Mouse (Mus musculus): ENCODE results near the gene Nrg3. TPM values are rescaled to one million over a fixed set of nuclear protein-coding genes. Genes with fewer than 3 reads are reported as not detected.

Gene Nrg3
- polyA plus RNA-seq, 1 experiment from 2014 or later, result not detected

- H3K27ac ChIP-seq (replicated peaks in 1 of 2; ENCODE audit: control insufficient read depth in 1 of 2, insufficient read depth in 1 of 2, low read depth in 2 of 2, low read length in 2 of 2), result no peak overlapping the region
- no peaks in the 10 kb centered on the region for H3K27me3 ChIP-seq (ENCODE audit: control insufficient read depth, insufficient read depth, low read length)
- ATAC-seq (ENCODE audit: insufficient number of reproducible peaks, insufficient read depth, low FRiP score, low read depth), result no peak
- H3K9me3 ChIP-seq (ENCODE audit: control insufficient read depth, low read length), result no peaks in the 10 kb centered on the region
- no peak overlapping the region for H3K4me3 ChIP-seq (ENCODE audit: control insufficient read depth in 1 of 2, insufficient read depth in 1 of 2, low read depth in 1 of 2, low read length in 2 of 2)
- no peak overlapping the region for H3K9ac ChIP-seq (ENCODE audit: low read length)
- no peaks in the 10 kb centered on the region for H3K4me1 ChIP-seq (ENCODE audit: control insufficient read depth in 2 of 2, insufficient read depth in 2 of 2, low read length in 2 of 2)
- no peak overlapping the region for H3K4me2 ChIP-seq (ENCODE audit: low read length)
- no peaks in the 10 kb centered on the region for H3K36me3 ChIP-seq (ENCODE audit: control insufficient read depth, insufficient read depth, low read length)
Observed at GRCm38 (mm10) chr14:39314111-39314510, 158.8 kb downstream of the Nrg3 start.

GRCm38 (mm10) chr14:39265121-39265520 is 207.8 kb downstream of the Nrg3 start:
- Histone ChIP-seq H3K4me2 (ENCODE audit: low read length) (no peak overlapping the region), H3K36me3 (ENCODE audit: control insufficient read depth, insufficient read depth, low read length) (no peaks in the 10 kb centered on the region), H3K27ac (replicated peaks in 1 of 2; ENCODE audit: control insufficient read depth in 1 of 2, insufficient read depth in 1 of 2, low read depth in 2 of 2, low read length in 2 of 2) (no peak overlapping the region), H3K9me3 (ENCODE audit: control insufficient read depth, low read length) (no peaks in the 10 kb centered on the region), H3K27me3 (ENCODE audit: control insufficient read depth, insufficient read depth, low read length) (no peaks in the 10 kb centered on the region), H3K4me3 (ENCODE audit: control insufficient read depth in 1 of 2, insufficient read depth in 1 of 2, low read depth in 1 of 2, low read length in 2 of 2) (no peak overlapping the region), H3K4me1 (ENCODE audit: control insufficient read depth in 2 of 2, insufficient read depth in 2 of 2, low read length in 2 of 2) (no peaks in the 10 kb centered on the region), H3K9ac (ENCODE audit: low read length) (no peak overlapping the region)
- 64% methylated on average over 1 of the region's 1 CpGs for WGBS
- no peak for ATAC-seq (ENCODE audit: insufficient number of reproducible peaks, insufficient read depth, low FRiP score, low read depth)

GRCm38 (mm10) chr14:39264422-39264821 is 208.5 kb downstream of the Nrg3 start:
- WGBS, result 78% methylated on average over 4 of the region's 4 CpGs
- no peak for ATAC-seq (ENCODE audit: insufficient number of reproducible peaks, insufficient read depth, low FRiP score, low read depth)
- no peak overlapping the region for H3K4me2 ChIP-seq (ENCODE audit: low read length)

GRCm38 (mm10) chr14:39261016-39261415 is 211.9 kb downstream of the Nrg3 start:
- H3K4me3 ChIP-seq (ENCODE audit: control insufficient read depth in 1 of 2, insufficient read depth in 1 of 2, low read depth in 1 of 2, low read length in 2 of 2), result no peak overlapping the region
- H3K9me3 ChIP-seq (ENCODE audit: control insufficient read depth, low read length), result no peaks in the 10 kb centered on the region
- WGBS, result 62% methylated on average over 1 of the region's 1 CpGs
- no peak for ATAC-seq (ENCODE audit: insufficient number of reproducible peaks, insufficient read depth, low FRiP score, low read depth)
- no peaks in the 10 kb centered on the region for H3K36me3 ChIP-seq (ENCODE audit: control insufficient read depth, insufficient read depth, low read length)
- no peak overlapping the region for H3K4me2 ChIP-seq (ENCODE audit: low read length)
- no peak overlapping the region for H3K27ac ChIP-seq (replicated peaks in 1 of 2; ENCODE audit: control insufficient read depth in 1 of 2, insufficient read depth in 1 of 2, low read depth in 2 of 2, low read length in 2 of 2)
- no peaks in the 10 kb centered on the region for H3K4me1 ChIP-seq (ENCODE audit: control insufficient read depth in 2 of 2, insufficient read depth in 2 of 2, low read length in 2 of 2)
- no peaks in the 10 kb centered on the region for H3K27me3 ChIP-seq (ENCODE audit: control insufficient read depth, insufficient read depth, low read length)
- H3K9ac ChIP-seq (ENCODE audit: low read length), result no peak overlapping the region

More at GRCm38 (mm10) chr14:39264422-39264821, 208.5 kb downstream of the Nrg3 start:
- no peak overlapping the region for H3K27ac ChIP-seq (replicated peaks in 1 of 2; ENCODE audit: control insufficient read depth in 1 of 2, insufficient read depth in 1 of 2, low read depth in 2 of 2, low read length in 2 of 2)
- no peaks in the 10 kb centered on the region for H3K27me3 ChIP-seq (ENCODE audit: control insufficient read depth, insufficient read depth, low read length)
- no peak overlapping the region for H3K4me3 ChIP-seq (ENCODE audit: control insufficient read depth in 1 of 2, insufficient read depth in 1 of 2, low read depth in 1 of 2, low read length in 2 of 2)
- no peaks in the 10 kb centered on the region for H3K4me1 ChIP-seq (ENCODE audit: control insufficient read depth in 2 of 2, insufficient read depth in 2 of 2, low read length in 2 of 2)
- no peaks in the 10 kb centered on the region for H3K9me3 ChIP-seq (ENCODE audit: control insufficient read depth, low read length)
- no peak overlapping the region for H3K9ac ChIP-seq (ENCODE audit: low read length)
- H3K36me3 ChIP-seq (ENCODE audit: control insufficient read depth, insufficient read depth, low read length), result no peaks in the 10 kb centered on the region

GRCm38 (mm10) chr14:39255391-39255790 is 217.5 kb downstream of the Nrg3 start:
- Histone ChIP-seq H3K4me3 (ENCODE audit: control insufficient read depth in 1 of 2, insufficient read depth in 1 of 2, low read depth in 1 of 2, low read length in 2 of 2) (no peak overlapping the region), H3K27ac (replicated peaks in 1 of 2; ENCODE audit: control insufficient read depth in 1 of 2, insufficient read depth in 1 of 2, low read depth in 2 of 2, low read length in 2 of 2) (no peak overlapping the region)

GRCm38 (mm10) chr14:39240267-39240666 is 232.6 kb downstream of the Nrg3 start:
- no peaks in the 10 kb centered on the region for H3K27me3 ChIP-seq (ENCODE audit: control insufficient read depth, insufficient read depth, low read length)
- no peak overlapping the region for H3K27ac ChIP-seq (replicated peaks in 1 of 2; ENCODE audit: control insufficient read depth in 1 of 2, insufficient read depth in 1 of 2, low read depth in 2 of 2, low read length in 2 of 2)
- no peak overlapping the region for H3K9ac ChIP-seq (ENCODE audit: low read length)
- no peaks in the 10 kb centered on the region for H3K36me3 ChIP-seq (ENCODE audit: control insufficient read depth, insufficient read depth, low read length)
- H3K4me1 ChIP-seq (ENCODE audit: control insufficient read depth in 2 of 2, insufficient read depth in 2 of 2, low read length in 2 of 2), result no peaks in the 10 kb centered on the region
- no peak for ATAC-seq (ENCODE audit: insufficient number of reproducible peaks, insufficient read depth, low FRiP score, low read depth)
- H3K9me3 ChIP-seq (ENCODE audit: control insufficient read depth, low read length), result 0 out of 2 replicates have a peak, but pooled peaks cover 6% of the 10 kb centered on the region
- H3K4me3 ChIP-seq (ENCODE audit: control insufficient read depth in 1 of 2, insufficient read depth in 1 of 2, low read depth in 1 of 2, low read length in 2 of 2), result no peak overlapping the region
- WGBS, result 40% methylated on average over 2 of the region's 2 CpGs
- H3K4me2 ChIP-seq (ENCODE audit: low read length), result no peak overlapping the region

More at GRCm38 (mm10) chr14:39255391-39255790, 217.5 kb downstream of the Nrg3 start:
- Histone ChIP-seq H3K36me3 (ENCODE audit: control insufficient read depth, insufficient read depth, low read length) (no peaks in the 10 kb centered on the region), H3K9me3 (ENCODE audit: control insufficient read depth, low read length) (no peaks in the 10 kb centered on the region), H3K4me1 (ENCODE audit: control insufficient read depth in 2 of 2, insufficient read depth in 2 of 2, low read length in 2 of 2) (no peaks in the 10 kb centered on the region), H3K4me2 (ENCODE audit: low read length) (no peak overlapping the region), H3K9ac (ENCODE audit: low read length) (no peak overlapping the region), H3K27me3 (ENCODE audit: control insufficient read depth, insufficient read depth, low read length) (no peaks in the 10 kb centered on the region)
- ATAC-seq (ENCODE audit: insufficient number of reproducible peaks, insufficient read depth, low FRiP score, low read depth), result no peak
- WGBS, result 50% methylated on average over 1 of the region's 1 CpGs

- ATAC-seq (ENCODE audit: insufficient number of reproducible peaks, insufficient read depth, low FRiP score, low read depth), result no peak
- Histone ChIP-seq H3K27ac (replicated peaks in 1 of 2; ENCODE audit: control insufficient read depth in 1 of 2, insufficient read depth in 1 of 2, low read depth in 2 of 2, low read length in 2 of 2) (no peak overlapping the region), H3K4me1 (ENCODE audit: control insufficient read depth in 2 of 2, insufficient read depth in 2 of 2, low read length in 2 of 2) (no peaks in the 10 kb centered on the region), H3K4me3 (ENCODE audit: control insufficient read depth in 1 of 2, insufficient read depth in 1 of 2, low read depth in 1 of 2, low read length in 2 of 2) (no peak overlapping the region), H3K9ac (ENCODE audit: low read length) (no peak overlapping the region), H3K4me2 (ENCODE audit: low read length) (no peak overlapping the region), H3K36me3 (ENCODE audit: control insufficient read depth, insufficient read depth, low read length) (no peaks in the 10 kb centered on the region), H3K27me3 (ENCODE audit: control insufficient read depth, insufficient read depth, low read length) (no peaks in the 10 kb centered on the region), H3K9me3 (ENCODE audit: control insufficient read depth, low read length) (peaks cover 2% of the 10 kb centered on the region; the same call in 1 of the 2 replicates)
- WGBS, result 75% methylated on average over 1 of the region's 1 CpGs
Observed at GRCm38 (mm10) chr14:39211472-39211871, 261.4 kb downstream of the Nrg3 start.

GRCm38 (mm10) chr14:39191946-39192345 is 280.9 kb downstream of the Nrg3 start:
- Histone ChIP-seq H3K4me2 (ENCODE audit: low read length) (no peak overlapping the region), H3K9me3 (ENCODE audit: control insufficient read depth, low read length) (no peaks in the 10 kb centered on the region), H3K4me3 (ENCODE audit: control insufficient read depth in 1 of 2, insufficient read depth in 1 of 2, low read depth in 1 of 2, low read length in 2 of 2) (no peak overlapping the region), H3K4me1 (ENCODE audit: control insufficient read depth in 2 of 2, insufficient read depth in 2 of 2, low read length in 2 of 2) (no peaks in the 10 kb centered on the region), H3K27me3 (ENCODE audit: control insufficient read depth, insufficient read depth, low read length) (no peaks in the 10 kb centered on the region), H3K27ac (replicated peaks in 1 of 2; ENCODE audit: control insufficient read depth in 1 of 2, insufficient read depth in 1 of 2, low read depth in 2 of 2, low read length in 2 of 2) (no peak overlapping the region), H3K9ac (ENCODE audit: low read length) (no peak overlapping the region), H3K36me3 (ENCODE audit: control insufficient read depth, insufficient read depth, low read length) (no peaks in the 10 kb centered on the region)
- no peak for ATAC-seq (ENCODE audit: insufficient number of reproducible peaks, insufficient read depth, low FRiP score, low read depth)
- WGBS, result 76% methylated on average over 5 of the region's 5 CpGs

All from heart, embryonic 14.5 days (tissue).